Mouse (Mus musculus): Measurements from ENCODE around the gene Gm38392. TPM values are rescaled to one million over a fixed set of nuclear protein-coding genes. Genes with fewer than 3 reads are reported as not detected.

The Gm38392 gene
- polyA plus RNA-seq, 1 experiment: 0.22 TPM

DNA sequence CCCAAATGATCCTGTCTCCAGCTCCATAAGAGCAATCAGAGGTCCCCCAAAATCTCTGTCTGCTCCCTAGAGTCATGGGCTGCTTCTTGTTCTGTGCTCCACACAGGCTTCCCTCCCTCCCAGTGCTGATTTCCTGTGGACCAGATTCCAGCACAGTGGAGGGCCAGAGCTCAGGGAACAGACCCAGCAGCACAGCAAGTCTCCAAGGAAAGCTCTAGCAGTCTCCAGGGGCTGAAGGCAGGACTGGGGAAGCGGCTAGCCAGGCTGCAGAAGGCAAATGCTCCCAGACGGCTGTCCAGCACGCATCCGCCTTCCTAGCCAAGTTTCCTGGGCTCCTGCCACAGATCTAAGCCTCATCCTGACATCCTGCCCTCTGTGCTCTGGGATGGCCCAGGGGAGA, 58.1 kb downstream of the Gm38392 start:
- H3K36me3 ChIP-seq (ENCODE audit: control insufficient read depth, insufficient read depth, low read length): no peaks in the 10 kb centered on the region
- H3K4me3 ChIP-seq (ENCODE audit: insufficient read depth, low read depth, low read length): no peak overlapping the region
- peak; percentile 42 for DNase-seq
- TF ChIP-seq POLR2A (IDR thresholded peaks at IDR 0.05; ENCODE audit: low read depth, low read length) (no peak), CTCF (conservative IDR thresholded peaks at IDR 0.05; ENCODE audit: insufficient read depth, insufficient read length, low read depth, low read length) (no peak)
- WGBS: 64% methylated on average over 4 of the region's 4 CpGs
- H3K27me3 ChIP-seq (replicated peaks; ENCODE audit: control insufficient read depth, insufficient read depth, low read length): no peaks in the 10 kb centered on the region
- H3K27ac ChIP-seq (ENCODE audit: insufficient read depth, low read depth, low read length): no peak overlapping the region
- no peaks in the 10 kb centered on the region for H3K4me1 ChIP-seq (ENCODE audit: control insufficient read depth, insufficient read depth, low read length)

DNA sequence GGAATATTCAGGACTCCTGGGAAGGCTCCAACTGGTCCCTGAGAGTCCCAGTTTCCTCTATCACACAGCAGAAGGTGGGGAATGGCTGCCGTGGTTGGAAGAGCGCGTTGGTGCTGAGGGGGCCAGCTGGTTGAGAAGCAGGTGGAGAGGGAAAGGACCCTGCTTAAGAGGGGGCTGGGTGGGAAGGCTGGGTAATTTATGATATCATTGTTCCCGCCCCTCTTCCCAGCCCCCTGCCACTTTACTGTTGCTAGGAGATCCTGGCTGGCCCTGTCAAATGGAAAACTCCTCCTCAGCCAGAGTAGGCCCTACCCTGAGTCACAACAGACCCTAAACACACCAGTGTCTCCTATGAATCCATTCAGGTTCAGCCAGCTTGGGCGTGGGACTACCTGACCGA, 59.0 kb downstream of the Gm38392 start:
- TF ChIP-seq CTCF (conservative IDR thresholded peaks at IDR 0.05; ENCODE audit: insufficient read depth, insufficient read length, low read depth, low read length): no peak
- TF ChIP-seq POLR2A (IDR thresholded peaks at IDR 0.05; ENCODE audit: low read depth, low read length): no peak
- H3K27me3 ChIP-seq (replicated peaks; ENCODE audit: control insufficient read depth, insufficient read depth, low read length): no peaks in the 10 kb centered on the region
- H3K36me3 ChIP-seq (ENCODE audit: control insufficient read depth, insufficient read depth, low read length): no peaks in the 10 kb centered on the region
- H3K27ac ChIP-seq (ENCODE audit: insufficient read depth, low read depth, low read length): no peak overlapping the region
- H3K4me1 ChIP-seq (ENCODE audit: control insufficient read depth, insufficient read depth, low read length): no peaks in the 10 kb centered on the region
- DNase-seq: no peak
- H3K4me3 ChIP-seq (ENCODE audit: insufficient read depth, low read depth, low read length): no peak overlapping the region
- WGBS: 62% methylated on average over 6 of the region's 6 CpGs

DNA sequence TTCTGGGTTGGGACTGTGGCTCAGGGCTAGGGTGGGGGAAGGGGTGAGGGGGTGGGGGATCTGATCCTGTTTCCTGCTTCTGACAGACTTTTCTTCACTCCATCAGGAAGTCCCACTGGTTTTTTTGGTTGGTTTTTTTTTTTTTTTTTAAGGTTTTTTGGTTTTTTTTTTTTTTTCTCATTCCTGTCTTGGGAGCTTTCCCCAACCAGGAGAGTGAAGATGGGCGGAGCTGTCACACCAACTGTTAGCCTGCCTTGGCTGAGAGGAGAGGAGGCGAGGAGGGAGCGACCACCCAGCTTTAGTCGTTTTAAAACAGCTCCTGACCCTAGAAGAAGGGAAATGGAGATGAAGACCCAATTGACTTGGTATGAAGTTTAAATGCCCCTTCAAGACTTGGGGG, 59.8 kb downstream of the Gm38392 start:
- Histone ChIP-seq H3K27ac (ENCODE audit: insufficient read depth, low read depth, low read length) (no peak overlapping the region), H3K4me3 (ENCODE audit: insufficient read depth, low read depth, low read length) (no peak overlapping the region), H3K36me3 (ENCODE audit: control insufficient read depth, insufficient read depth, low read length) (no peaks in the 10 kb centered on the region), H3K27me3 (replicated peaks; ENCODE audit: control insufficient read depth, insufficient read depth, low read length) (no peaks in the 10 kb centered on the region; the same call in 1 of the 2 replicates), H3K4me1 (ENCODE audit: control insufficient read depth, insufficient read depth, low read length) (no peaks in the 10 kb centered on the region)
- 63% methylated on average over 4 of the region's 4 CpGs for WGBS
- no peak for DNase-seq
- TF ChIP-seq POLR2A (IDR thresholded peaks at IDR 0.05; ENCODE audit: low read depth, low read length) (no peak), CTCF (conservative IDR thresholded peaks at IDR 0.05; ENCODE audit: insufficient read depth, insufficient read length, low read depth, low read length) (no peak)

DNA sequence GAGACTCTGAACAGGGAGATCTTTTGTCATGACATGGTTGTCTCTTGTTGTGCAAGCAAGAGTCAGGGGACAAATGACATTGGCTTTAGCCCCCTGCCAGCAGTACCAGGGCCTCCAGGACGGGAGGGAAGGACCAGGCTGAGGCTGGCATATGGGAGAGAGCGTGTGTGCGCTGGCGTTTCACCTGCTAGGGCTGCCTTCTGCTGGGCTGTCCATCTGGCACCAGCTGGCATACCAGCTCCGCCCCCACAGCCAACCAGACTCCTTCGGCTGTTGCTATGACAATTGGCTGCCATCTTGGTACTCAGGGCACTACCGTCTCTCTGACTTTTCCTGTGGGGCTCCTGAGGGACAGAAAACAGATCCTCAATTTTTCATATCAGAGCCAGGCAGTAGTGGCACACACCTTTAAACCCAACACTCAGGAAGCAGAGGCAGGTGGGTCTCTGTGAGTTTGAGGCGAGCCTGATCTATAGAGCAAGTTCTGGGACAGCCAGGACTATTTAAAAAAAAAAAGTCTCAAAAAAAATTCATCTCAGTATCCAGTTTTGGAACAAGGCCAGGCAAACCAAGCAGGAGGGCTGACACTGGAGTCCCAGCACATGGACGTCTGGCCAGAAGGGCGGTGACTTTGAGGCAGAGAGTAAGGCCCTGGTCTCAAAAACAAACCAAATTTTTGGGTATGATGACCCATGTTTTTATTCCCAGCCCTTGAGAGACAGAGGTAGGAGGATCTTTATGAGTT, 60.7 kb downstream of the Gm38392 start:
- no peaks in the 10 kb centered on the region for H3K36me3 ChIP-seq (ENCODE audit: control insufficient read depth, insufficient read depth, low read length)
- no peaks in the 10 kb centered on the region; the same call in 1 of the 2 replicates for H3K27me3 ChIP-seq (replicated peaks; ENCODE audit: control insufficient read depth, insufficient read depth, low read length)
- 84% methylated on average over 10 of the region's 10 CpGs for WGBS
- no peak for TF ChIP-seq CTCF (conservative IDR thresholded peaks at IDR 0.05; ENCODE audit: insufficient read depth, insufficient read length, low read depth, low read length)
- no peak for TF ChIP-seq POLR2A (IDR thresholded peaks at IDR 0.05; ENCODE audit: low read depth, low read length)
- DNase-seq: no peak
- H3K4me3 ChIP-seq (ENCODE audit: insufficient read depth, low read depth, low read length): no peak overlapping the region
- no peaks in the 10 kb centered on the region for H3K4me1 ChIP-seq (ENCODE audit: control insufficient read depth, insufficient read depth, low read length)
- H3K27ac ChIP-seq (ENCODE audit: insufficient read depth, low read depth, low read length): no peak overlapping the region

DNA sequence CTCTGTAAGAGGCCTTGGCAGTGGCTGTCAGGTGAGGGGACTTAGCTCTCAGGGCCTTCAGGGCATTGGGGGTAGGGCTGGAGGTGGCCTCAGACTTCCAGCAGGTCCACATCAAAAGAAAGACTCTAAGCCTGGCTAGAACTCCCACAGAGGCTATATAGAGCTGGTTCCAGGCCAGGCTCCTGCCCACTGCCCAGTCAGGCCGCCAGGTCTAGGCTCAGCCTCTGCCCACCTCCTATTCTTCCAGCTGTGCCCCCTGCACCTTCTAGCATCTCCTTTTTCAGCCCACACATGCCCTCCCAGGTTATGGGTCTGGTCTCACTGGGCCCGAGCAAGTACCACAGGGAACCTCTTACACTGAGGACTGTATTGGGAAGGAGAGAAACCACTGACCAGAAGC, 62.1 kb downstream of the Gm38392 start:
- DNase-seq: no peak
- Histone ChIP-seq H3K4me1 (ENCODE audit: control insufficient read depth, insufficient read depth, low read length) (no peaks in the 10 kb centered on the region), H3K27ac (ENCODE audit: insufficient read depth, low read depth, low read length) (no peak overlapping the region), H3K27me3 (replicated peaks; ENCODE audit: control insufficient read depth, insufficient read depth, low read length) (no peaks in the 10 kb centered on the region; the same call in 1 of the 2 replicates), H3K4me3 (ENCODE audit: insufficient read depth, low read depth, low read length) (no peak overlapping the region), H3K36me3 (ENCODE audit: control insufficient read depth, insufficient read depth, low read length) (no peaks in the 10 kb centered on the region)
- WGBS: 84% methylated on average over 2 of the region's 2 CpGs
- TF ChIP-seq POLR2A (IDR thresholded peaks at IDR 0.05; ENCODE audit: low read depth, low read length) (no peak), CTCF (conservative IDR thresholded peaks at IDR 0.05; ENCODE audit: insufficient read depth, insufficient read length, low read depth, low read length) (no peak)

DNA sequence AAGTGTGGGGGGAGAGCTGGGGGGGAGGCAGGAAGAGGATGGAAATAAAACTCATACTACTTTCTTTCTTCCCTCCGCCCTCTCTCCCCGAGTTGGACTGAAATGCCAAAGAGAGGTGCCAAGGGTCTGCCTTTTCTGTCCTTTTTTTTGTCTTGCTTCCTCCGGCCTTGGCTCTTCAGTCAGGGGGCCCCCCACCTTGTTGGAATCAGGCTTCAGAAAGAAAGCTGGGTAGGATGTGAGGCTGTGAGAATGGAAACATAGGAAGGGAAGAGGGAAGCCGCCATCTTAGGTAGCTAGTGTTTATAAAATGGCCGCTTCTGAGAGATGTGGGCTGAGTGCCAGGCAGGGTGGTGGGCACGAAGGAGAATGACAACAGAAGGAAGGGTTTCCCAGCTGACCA, 64.6 kb downstream of the Gm38392 start:
- no peak overlapping the region for H3K4me3 ChIP-seq (ENCODE audit: insufficient read depth, low read depth, low read length)
- H3K27ac ChIP-seq (ENCODE audit: insufficient read depth, low read depth, low read length): no peak overlapping the region
- 81% methylated on average over 6 of the region's 6 CpGs for WGBS
- H3K27me3 ChIP-seq (replicated peaks; ENCODE audit: control insufficient read depth, insufficient read depth, low read length): no peaks in the 10 kb centered on the region; the same call in 1 of the 2 replicates
- no peak for TF ChIP-seq CTCF (conservative IDR thresholded peaks at IDR 0.05; ENCODE audit: insufficient read depth, insufficient read length, low read depth, low read length)
- TF ChIP-seq POLR2A (IDR thresholded peaks at IDR 0.05; ENCODE audit: low read depth, low read length): no peak
- DNase-seq: no peak
- H3K4me1 ChIP-seq (ENCODE audit: control insufficient read depth, insufficient read depth, low read length): no peaks in the 10 kb centered on the region
- H3K36me3 ChIP-seq (ENCODE audit: control insufficient read depth, insufficient read depth, low read length): no peaks in the 10 kb centered on the region

DNA sequence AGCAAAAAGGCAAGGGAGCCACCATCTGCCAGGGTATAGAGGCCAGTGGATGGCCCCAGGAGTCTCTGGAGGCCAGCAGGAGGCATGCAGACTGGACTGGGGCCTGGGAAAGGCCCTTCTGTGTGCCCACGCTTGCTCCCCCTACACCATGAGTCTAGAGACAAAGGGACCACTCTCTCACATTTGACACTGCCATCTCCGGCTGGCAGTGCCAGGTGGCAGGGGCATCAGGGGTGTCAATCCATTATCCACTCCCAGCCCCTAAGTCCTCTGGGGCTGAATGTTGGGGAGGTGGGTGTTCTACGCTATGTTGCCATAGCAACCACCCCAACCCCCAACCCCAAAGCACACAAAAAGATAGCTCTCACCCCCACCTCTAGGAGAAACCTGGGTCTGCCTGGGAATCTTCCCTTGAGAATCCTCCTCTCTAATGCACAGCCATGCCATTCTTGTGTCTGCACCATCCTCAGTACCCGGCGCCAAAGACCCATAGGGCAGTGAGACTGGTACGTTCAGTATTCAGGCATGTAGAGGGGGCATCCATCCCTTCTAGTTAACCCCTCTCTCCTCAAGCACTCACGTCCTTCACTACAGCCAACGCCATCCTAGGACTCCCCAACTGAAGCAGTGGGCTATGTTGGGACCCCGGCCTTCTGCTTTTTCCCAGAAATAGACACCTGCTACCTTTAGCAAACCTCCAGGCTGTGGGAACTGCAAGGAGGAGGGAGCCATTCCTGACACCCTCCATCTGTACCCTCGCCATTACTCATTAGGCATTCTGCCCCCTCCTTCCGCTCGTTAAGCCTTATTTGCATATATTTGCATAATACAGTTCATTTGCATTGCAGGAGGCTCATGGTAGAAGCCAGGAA, 65.3 kb downstream of the Gm38392 start:
- Histone ChIP-seq H3K36me3 (ENCODE audit: control insufficient read depth, insufficient read depth, low read length) (no peaks in the 10 kb centered on the region), H3K27ac (ENCODE audit: insufficient read depth, low read depth, low read length) (no peak overlapping the region), H3K4me3 (ENCODE audit: insufficient read depth, low read depth, low read length) (no peak overlapping the region), H3K27me3 (replicated peaks; ENCODE audit: control insufficient read depth, insufficient read depth, low read length) (no peaks in the 10 kb centered on the region; the same call in 1 of the 2 replicates), H3K4me1 (ENCODE audit: control insufficient read depth, insufficient read depth, low read length) (no peaks in the 10 kb centered on the region)
- TF ChIP-seq POLR2A (IDR thresholded peaks at IDR 0.05; ENCODE audit: low read depth, low read length) (no peak), CTCF (conservative IDR thresholded peaks at IDR 0.05; ENCODE audit: insufficient read depth, insufficient read length, low read depth, low read length) (no peak)
- WGBS: 58% methylated on average over 12 of the region's 12 CpGs
- DNase-seq: no peak

Measured in kidney, adult 2 months (tissue).